Mouse (Mus musculus) thymus, adult 2 months (tissue): Measurements from ENCODE around the gene Dapk2.

Experiments used
- CTCF ChIP-seq: fragments of 200-500 bp; IDR thresholded peaks from 2 replicates; pipeline ENCODE4 v1.5.1; 2012; ENCODE audit warnings: mild to moderate bottlenecking, control low read depth, low read length, moderate library complexity, borderline replicate concordance; ENCODE audit not compliant: control insufficient read depth, poor library complexity, insufficient read depth; ENCODE audit errors: extremely low read depth
- POLR2A ChIP-seq: fragments of 200-500 bp; IDR thresholded peaks from 2 replicates; pipeline ENCODE4 v1.6.1; 2012; ENCODE audit warnings: mild to moderate bottlenecking, low read length, control low read depth, moderate library complexity; ENCODE audit not compliant: control insufficient read depth, poor library complexity, insufficient read depth; ENCODE audit errors: extremely low read depth

DNA sequence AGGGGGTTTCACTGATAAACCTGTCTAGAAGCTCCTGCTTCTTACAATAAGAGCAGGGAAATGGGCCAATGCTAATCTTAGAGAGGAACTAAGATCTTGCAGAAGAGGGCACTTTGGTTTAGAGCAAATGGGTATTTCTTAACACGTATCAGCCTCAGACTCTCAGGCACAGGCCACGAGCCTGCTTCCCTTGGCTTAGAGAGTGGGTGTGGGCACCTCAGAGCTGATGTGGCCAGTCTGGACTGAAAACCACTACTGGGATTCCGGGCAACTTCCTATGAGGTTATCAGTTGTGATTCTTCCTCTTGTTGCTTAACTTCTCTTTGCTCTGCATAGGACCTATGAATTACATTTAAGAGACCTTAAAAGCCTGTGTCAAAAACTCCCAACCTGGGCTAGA, 43.7 kb upstream of the Dapk2 start:
- TF ChIP-seq CTCF (no peak), POLR2A (no peak)
